Mouse (Mus musculus): ENCODE data around the gene 1700069L16Rik.

- no peak for TF ChIP-seq CTCF (IDR thresholded peaks at IDR 0.05)
- no peak for TF ChIP-seq POLR2A (IDR thresholded peaks at IDR 0.05; ENCODE audit: insufficient read depth, low read depth, low read length)
- no peak for TF ChIP-seq EP300 (IDR thresholded peaks at IDR 0.05; ENCODE audit: insufficient read depth, low read depth, low read length)
Observed at GRCm38 (mm10) chr5:113725417-113725816, 845 bp upstream of the 1700069L16Rik start.
